Mouse (Mus musculus) lung, adult 2 months (tissue): ENCODE results near the gene Sardh.

Experiments used
- CTCF ChIP-seq: fragments of 200-500 bp; IDR thresholded peaks from 2 replicates; pipeline ENCODE4 v1.5.1; 2011; ENCODE audit warnings: mild to moderate bottlenecking, low read length, control low read depth; ENCODE audit not compliant: insufficient read depth
- POLR2A ChIP-seq: fragments of 200-500 bp; IDR thresholded peaks from 2 replicates; pipeline ENCODE4 v1.6.1; 2011; ENCODE audit warnings: low read depth, mild to moderate bottlenecking, control low read depth, low read length, borderline replicate concordance; ENCODE audit errors: extremely low read depth

- TF ChIP-seq CTCF (no peak), POLR2A (no peak)
Observed at GRCm38 (mm10) chr2:27163851-27164250, 84.3 kb downstream of the Sardh start.
